Mouse (Mus musculus): ENCODE data around the gene Nop14.

Gene Nop14

DNA sequence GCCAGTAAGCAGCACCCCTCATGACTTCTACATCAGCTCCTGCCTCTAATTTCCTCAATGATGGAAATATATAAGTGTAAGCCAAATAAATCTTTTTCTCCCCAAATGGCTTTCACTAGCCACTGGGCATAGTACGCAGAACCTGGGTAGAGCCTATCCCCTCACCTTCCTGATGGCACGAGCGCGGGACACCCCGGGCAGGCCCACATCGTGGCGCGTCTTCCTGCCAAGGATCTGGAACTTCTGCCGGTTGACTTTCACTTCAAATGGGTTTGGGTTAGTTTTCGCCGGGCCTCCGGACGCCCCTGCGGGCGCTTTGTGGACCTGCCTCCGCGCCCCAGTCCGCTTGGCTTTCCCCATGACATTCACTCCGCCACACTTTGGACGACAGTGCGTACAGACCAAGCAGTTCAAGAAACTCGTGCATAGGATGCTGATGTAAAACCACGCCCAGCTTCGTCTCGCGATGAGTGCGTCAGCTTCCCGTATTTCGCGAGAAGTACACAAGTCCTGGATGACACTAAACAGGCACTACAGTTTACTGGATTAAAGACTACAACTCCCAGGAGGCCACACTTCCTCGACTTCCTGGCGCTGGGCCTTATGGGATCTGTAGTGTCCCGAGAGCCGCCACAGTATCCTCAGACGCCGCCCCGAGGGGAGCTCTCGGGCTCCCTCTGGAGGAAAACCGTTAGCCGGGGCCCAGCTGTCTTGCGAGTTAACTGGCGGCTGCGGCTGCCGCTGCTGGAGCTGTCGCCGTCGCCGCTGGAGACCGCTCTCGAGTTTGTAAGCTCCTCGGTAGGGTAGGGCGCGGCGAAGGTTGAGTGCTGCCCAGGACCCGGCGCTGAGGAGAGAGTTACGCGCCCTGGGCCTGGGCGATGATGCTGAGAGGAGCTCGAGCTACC lies at the start of gene Nop14, which contains the start of gene Grk4:
TSS of gene Nop14 (minus strand) at position 463 of the 905 bp plus-strand sequence.
TSS of gene Grk4 (plus strand) at position 694 of the 905 bp plus-strand sequence.
- peak; percentile 98 to 100 for DNase-seq (ENCODE audit: low spot score in 2 of 2)

DNA sequence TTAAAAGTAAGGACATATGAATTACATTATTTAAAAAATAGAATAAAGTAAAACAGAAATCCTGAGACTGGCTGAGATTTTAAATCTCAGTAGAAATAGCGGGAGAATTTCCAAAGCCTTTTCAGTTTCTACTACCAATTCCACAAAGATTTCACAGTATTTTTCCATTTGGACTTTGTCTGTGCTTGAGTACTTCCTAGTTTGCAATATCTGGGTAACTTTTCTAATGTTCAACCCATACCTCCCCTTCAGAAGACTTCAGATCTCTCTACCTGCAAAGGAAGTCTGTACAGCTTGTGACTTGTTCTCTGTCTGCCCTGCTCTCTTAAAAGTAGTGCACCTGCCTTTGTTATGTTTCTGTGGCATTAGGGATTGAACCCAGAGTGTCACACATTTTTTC lies 48.5 kb upstream of the Nop14 start:
- no peak for DNase-seq (ENCODE audit: low spot score in 2 of 2)

DNA sequence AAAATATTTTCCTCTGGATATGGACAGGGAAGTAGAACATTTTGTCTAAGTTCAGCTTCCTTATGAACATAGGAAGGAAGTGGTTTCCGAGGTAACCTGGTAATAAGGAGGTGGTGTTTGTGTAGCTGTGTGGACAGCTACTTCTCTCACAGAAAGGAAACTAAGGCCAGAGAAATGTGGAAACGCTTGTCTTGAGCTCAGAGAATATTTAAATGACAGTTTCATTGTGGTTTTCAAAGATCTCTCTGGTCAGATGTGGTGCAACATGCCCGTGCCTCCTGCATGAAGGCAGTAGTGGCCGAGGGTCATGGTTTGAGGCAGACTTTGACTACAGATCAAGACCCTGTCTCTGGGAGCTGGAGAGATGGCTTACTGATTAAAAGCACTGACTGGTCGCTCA lies 35.6 kb upstream of the Nop14 start:
- DNase-seq (ENCODE audit: low spot score in 2 of 2): no peak

DNA sequence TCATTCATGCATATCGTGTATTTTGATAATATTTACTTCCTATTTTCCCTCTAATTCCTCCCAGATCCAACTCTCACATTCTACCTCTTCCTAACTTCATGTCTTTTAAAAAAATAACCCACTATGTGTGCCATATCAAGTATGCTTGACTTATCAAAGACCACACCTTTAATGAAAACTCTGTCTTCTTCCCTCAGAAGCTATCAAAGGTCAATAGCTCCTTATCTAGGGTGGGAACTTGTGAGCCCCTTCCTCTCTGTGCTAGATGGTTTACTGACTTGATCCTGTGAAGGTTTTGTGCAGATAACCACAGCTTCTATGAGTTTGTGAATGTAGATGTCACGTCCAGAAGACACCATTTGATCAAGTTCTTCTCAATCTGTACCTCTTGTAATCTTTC lies 32.8 kb upstream of the Nop14 start:
- no peak for DNase-seq (ENCODE audit: low spot score in 2 of 2)

DNA sequence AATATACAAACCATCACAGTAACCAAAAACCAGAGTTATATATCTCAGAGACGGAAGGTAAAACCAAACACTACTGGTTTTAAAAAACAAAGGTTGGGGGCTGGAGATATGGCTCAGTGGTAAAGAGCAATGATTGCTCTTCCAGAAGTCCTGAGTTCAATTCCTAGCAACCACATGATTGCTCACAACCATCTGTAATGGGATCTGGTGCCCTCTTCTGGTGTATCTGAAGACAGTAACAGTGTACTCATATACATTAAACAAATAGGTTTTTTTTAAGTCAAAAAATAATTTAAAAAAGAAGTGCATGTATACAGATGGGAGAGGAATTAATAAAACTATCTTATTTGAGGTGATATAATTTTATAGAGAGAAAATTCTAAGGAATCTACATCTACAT lies 29.9 kb upstream of the Nop14 start:
- no peak for DNase-seq (ENCODE audit: low spot score in 2 of 2)

DNA sequence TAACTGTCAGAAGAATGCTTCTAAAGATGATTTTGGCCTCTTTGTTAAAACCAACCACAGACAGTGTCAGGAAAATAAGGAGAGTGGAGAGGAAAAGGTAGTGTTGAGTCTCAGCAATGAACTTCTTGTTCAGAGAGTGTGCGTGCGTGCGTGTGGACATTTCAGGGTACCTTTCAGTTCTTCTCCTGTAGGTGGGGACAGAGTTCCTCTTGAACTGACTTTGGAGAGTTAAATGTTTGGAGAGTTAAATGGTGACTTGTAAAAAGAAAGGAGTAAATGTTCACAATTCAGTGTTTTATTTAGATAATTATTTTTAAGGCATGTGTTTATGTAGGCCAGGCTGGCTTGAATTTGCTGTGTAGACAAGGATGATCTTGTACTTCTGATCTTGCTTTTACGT lies 10.3 kb upstream of the Nop14 start:
- DNase-seq (ENCODE audit: low spot score in 2 of 2): no peak

DNA sequence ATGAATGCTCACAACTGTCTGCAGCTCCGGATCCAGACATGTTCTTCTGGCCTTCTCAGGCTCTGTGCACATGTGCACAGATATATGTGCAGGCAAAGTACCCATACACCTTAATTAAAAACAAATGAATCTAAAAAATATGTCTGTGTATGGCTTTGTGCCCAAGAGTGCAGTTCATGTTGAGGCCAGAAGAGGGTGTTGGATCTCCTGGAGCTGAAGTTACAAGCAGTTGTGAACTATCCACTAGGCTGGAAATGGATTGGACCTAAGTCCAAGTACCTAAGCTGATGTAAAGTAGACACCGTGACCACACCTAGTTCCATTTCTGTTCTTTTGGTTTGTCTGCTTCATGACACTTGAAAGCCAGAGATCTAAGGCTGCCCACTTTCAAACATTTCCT lies 9.5 kb upstream of the Nop14 start:
- no peak for DNase-seq (ENCODE audit: low spot score in 2 of 2)

DNA sequence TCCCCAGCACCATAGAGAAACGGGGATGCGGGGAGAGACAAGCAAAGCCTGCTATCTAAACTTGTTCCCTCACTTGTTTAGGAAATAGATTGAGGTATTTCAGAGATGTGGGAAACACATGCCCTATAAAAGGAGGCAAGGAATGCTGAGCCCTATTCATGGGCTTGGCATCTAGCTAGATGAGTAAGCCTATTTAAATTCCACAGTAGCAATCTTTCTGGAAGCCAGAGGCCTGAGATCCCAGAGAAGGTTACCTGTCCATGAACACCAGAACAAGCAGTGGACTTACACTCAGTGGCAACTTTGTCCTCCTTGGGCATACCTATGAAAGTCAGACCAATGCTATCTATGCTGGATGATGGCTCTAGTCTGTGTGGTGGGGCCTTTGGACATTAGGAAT lies 3.3 kb upstream of the Nop14 start:
- no peak for DNase-seq (ENCODE audit: low spot score in 2 of 2)

DNA sequence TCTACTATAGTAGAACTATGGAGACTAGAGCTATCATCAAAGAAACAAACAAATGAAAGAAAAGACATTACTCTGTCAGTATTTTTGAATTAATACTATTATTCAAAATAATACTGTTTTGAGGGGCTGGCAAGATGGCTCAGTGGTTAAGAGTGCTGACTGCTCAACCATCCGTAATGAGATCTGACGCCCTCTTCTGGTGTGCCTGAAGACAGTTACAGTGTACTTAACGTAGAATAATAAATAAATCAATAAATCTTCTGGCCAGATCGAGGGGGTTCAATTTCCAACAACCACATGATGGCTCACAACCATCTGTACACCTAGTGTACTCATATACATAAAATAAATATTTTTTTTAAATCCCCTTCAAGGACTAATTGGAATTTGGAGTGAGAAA lies 2.0 kb upstream of the Nop14 start:
- DNase-seq (ENCODE audit: low spot score in 2 of 2): no peak

DNA sequence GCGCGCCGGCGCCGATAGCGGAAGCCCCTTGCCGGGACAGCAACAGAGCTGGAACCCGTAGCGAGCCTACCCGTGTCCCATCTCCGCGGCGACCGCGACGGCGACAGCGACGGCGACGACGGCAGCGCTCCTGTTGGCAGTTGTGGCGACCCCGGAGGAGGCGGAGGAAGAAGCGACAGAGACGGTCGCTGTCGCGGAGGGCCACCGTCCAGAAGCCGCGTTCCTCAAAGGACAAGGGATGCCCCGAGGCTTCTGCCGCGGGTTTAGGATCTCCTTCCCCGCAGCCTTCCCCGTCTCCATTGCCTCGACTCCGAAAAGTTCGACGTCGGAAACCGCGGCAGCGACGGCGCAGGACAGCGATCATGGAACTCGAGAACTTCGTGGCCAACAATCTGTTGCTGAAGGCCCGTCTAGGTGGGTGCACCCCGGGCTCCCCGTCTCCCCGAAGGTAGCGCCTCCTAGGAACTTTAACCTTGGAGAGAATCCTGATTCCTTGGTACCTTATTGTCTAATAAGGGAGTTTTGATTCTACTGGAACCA lies 713 bp upstream of the Nop14 start:
- peak in 1 of 2 experiments; percentile 25 for DNase-seq (ENCODE audit: low spot score in 2 of 2)

DNA sequence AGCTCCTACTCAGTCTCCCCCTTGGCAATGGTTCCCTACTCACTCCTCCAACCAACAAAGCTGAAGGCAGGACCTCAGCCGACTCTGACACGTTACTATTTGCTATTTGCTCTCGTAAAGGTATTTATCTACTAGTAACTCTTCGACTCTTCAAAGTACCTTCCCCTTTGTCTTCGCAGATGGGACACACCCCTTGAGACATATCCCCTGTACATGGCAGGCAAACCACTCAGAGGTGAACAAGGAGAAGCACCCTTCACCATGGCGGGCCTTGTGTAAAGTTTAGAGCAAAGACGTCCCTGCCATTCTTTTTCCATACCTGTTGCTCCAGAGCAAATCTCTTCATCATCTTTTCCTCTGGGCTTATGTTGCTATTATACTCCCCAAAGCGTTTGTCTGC lies 2.4 kb downstream of the Nop14 start:
- DNase-seq (ENCODE audit: low spot score in 2 of 2): no peak

DNA sequence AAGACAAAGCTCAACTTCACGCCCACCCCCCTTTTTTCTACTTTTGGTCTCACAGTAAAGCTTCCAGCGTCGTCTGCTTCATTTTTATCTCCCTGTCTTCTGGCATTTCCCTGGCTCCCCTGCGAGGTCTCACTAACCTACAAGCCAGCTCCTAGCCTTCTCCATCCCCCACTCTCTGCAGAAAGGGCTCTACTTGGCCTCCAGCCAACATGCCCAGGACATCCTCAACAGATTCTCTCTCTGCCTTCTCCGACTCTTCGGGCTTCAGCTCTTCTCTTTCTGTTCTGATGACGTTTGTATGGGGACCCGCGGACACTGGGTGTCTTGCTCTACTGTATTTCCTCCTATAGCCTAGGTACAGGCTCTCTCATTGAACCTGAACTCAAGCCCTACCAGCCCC lies 5.1 kb downstream of the Nop14 start:
- no peak for DNase-seq (ENCODE audit: low spot score in 2 of 2)

DNA sequence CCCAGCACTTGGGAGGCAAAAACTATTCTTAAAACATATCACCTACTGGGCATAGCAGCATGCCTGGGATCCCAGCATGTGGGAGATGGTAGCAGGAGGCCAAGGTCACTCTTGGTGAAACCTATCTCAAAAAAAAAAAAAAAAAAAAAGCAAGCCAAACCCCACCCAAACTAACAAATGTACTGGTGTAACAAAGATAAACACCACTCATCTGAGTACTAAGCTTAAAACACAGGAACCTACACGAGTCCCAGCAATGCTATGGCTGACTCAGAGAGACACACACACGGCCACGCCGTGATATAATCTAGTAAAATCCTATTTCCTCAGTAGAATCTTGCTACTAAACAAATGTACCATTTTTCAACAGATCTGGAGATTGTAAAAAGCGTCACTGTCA lies 7.0 kb downstream of the Nop14 start:
- no peak for DNase-seq (ENCODE audit: low spot score in 2 of 2)

DNA sequence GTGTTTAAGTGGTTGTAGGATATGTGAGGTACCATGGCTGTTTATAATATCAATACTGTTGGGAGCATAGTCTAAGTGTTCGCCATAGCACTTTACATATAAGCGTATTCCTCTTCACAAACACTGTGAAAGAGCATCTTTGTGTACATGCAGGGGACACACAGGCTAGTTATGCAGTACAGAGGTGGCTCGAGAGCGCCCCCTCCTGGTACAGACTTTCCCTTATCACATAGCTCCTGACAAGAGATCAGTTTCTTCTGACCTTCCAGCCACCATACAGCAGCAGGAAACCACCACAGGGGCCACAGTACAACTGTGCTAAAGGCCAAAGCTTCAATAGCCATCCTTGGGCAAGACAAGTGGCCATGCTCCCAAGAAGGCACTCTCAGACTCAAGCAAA lies 12.4 kb downstream of the Nop14 start:
- DNase-seq (ENCODE audit: low spot score in 2 of 2): peak; percentile 58 to 61

DNA sequence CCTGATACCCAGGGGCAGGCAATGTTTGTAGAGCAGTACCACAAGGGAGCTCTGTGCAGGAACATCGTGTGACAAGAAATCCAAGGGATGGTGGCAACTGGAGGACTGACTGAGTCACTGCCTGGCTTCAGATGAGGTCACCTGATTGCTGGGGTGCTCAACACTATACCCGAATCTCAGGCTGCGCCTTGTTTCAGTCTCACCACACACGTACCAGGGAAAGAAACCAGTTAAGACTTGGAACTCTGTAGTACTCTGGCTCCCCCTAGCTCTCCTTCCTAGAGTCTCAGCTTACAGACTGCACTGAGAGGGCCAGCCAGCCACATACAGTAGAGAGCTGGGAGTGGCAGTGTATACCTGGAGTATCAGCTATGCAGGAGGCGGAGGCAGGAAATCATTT lies 17.0 kb downstream of the Nop14 start:
- DNase-seq (ENCODE audit: low spot score in 2 of 2): peak; percentile 59 to 71

DNA sequence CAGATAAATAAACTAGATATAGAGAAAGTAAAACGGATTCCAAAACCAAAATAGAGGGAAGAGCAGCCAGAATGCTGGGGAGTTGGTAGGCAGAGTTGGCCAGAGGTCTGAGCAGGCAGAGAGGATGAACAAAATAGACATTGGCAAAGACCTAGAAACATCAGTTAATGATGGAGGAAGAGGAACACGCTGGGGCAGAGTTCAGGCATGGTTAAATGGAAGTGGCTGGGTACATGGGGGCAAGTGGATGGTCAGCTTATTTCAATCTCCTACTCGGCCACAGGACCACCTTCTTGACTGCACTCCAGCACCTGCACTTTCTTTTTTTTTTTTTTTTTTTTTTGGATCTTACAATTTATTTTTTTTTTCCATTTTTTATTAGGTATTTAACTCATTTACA lies 18.0 kb downstream of the Nop14 start:
- DNase-seq (ENCODE audit: low spot score in 2 of 2): no peak

DNA sequence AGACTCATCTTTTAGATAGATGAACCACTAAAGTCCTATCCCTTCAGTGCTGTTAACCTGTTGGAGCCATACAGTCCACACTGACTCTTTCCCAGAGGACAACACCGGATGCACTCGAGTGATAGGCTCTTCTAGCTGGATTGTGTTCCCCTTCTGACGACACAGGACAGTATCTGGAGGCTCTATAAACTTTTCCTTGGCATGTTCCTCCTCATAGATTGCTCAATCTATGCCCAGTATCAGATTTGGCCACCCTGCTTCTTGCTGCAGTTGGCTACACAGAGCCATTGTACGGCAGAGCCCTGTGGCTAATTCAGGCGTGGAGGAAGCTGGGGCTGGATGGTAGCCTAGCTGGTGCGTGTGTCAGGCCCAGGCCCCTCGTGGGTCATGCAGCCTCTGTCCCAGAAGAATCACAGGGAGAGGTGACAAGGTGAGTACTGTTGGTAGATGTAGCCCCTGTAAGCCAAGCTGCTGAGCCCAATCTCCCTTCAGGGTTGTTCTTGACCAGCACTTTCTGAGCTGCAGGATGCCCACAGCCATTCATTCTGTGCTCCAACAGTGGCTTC lies 22.3 kb downstream of the Nop14 start:
- no peak for DNase-seq (ENCODE audit: low spot score in 2 of 2)

DNA sequence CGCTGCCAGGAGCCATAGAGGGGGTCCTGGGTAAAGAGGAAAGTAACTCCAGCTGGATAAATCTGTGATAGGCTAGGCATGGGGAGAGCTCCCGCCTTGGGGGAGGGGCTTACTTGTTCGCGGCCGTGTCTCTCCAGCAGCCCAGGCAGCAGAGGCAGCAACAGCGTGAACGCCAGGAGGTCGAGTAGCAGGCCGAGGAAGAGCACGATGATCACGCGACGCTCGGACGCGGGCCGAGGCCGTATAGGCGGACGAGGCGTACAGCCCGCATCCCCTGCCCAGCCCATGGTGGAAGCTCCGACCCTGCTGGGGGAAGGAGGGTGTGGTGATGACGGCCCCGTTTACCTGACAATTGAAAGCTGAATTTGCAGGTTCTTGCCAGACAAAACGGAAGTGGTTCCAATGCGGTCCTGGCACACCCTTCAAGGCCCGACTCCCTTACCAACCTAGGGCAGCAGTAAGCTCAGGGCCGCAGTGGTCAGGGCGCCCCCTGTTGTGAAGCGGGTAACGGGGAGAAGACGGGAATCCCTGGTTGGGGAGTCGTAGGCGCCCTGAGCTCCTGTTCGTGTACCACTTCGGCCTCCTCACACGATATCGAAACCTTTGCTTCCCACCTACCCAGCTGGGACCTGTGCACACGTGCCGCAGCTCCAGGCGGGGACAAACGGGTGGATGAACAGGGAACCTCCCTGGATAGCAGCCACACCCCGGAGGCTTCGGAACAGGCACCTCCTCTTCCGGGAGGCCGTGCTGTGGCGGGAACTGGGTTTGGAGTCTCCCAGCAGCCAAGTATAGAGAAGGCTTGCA lies 23.3 kb downstream of the Nop14 start, which contains the start of gene Mfsd10:
TSS of gene Mfsd10 (minus strand) at position 732 of the 807 bp plus-strand sequence.
- DNase-seq (ENCODE audit: low spot score in 2 of 2): peak; percentile 75 to 80

DNA sequence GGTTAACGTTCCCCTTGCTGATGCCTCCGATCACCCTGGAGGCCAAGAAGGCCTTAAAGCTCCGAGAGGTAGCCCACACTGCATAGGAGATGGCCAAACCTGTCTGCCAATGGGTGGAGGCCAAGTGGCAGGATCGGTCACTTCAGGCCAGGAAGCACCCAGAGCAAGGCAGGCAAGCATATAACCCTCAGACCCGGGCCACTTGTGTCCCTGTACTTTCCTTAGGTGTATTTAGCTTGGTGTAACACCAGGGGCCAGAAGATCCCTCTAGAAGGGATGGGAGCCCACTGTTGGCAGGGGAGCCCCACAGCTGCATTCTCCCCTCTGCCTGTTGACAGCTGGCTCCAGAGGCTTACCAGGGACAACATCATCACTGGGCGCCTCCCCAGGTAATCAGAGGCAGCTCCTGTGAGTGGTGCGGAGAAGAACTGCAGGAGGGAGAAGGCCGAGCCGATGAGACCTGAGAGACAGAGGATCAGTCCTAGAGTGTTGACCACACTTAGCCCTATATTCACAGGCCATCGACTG lies 24.2 kb downstream of the Nop14 start:
- DNase-seq (ENCODE audit: low spot score in 2 of 2): no peak

DNA sequence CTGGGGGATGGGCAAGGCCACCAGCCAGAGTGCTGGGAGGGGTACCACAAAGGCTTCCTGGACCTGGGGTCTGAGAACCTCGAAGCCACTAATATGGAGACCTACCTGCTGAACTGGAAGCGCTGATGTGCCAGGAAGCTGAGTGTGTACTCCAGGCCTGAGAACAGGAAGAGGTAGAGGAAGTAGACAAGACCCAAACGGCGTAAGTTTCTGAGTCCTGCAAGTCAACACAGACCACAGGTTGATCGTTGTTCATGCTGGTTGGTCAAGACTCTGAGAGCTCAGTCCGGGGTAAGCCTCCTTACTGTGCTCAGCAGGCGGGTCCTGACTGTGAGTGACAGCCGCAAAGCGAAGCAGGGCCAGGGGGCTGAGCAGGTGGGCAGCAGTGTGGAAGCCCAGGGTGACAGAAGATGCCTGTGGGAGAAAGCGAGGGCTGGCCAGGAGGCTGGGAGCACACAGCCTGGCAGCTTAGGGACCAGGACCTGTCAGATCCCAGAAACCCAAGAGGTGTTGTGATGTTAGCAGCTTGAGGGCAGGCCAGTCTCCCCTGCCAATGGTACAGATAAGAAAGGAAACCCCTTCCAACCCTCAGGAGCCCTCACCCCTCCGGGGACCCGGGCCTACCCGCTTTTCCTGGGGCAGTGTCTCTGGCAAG lies 25.1 kb downstream of the Nop14 start:
- DNase-seq (ENCODE audit: low spot score in 2 of 2): no peak

DNA sequence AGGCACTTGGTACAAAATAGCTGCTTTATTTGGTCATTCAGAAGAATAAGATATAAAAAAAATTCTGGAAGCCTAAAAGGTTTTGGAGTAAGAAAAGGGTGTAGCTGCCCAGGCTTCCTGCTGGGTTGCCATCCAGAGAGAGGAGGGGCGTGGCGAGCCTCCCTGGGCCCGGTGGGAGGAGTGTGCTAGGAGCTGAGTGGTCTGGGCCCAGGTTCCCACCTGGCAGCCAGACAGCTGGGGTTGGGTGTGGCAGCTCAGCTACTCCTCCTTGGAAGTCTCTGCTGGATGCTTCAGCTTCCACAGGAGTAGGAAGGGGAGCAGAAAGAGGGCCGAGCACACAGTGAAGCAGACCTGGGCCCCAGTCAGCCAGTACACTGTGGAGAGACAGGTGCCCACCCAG lies 26.3 kb downstream of the Nop14 start:
- no peak for DNase-seq (ENCODE audit: low spot score in 2 of 2)

Measured in frontal cortex, postnatal 36 days (tissue).